Mouse (Mus musculus) G1E-ER4 (cell line): ENCODE measurements around the gene Zfp335. TPM values are rescaled to one million over a fixed set of nuclear protein-coding genes. Genes with fewer than 3 reads are reported as not detected.

Experiments
- GATA1 ChIP-seq: IDR thresholded peaks from one replicate; pipeline ENCODE4 v1.8.0; 2012; ENCODE audit warnings: low read length, inconsistent platforms
- polyA plus RNA-seq: library from polyadenylated mRNA; stranded (reverse); fragments of >175 nt; gene quantifications from 2 replicates; pipeline ENCODE4 v1.2.3, GENCODE M21; 2012

The Zfp335 gene
- polyA plus RNA-seq, 1 experiment = 59.2 TPM

- no peak for TF ChIP-seq GATA1
Observed at GRCm38 (mm10) chr2:164866741-164867551, 44.6 kb downstream of the Zfp335 start.

- TF ChIP-seq GATA1 = no peak
Observed at GRCm38 (mm10) chr2:164864593-164864992, 47.0 kb downstream of the Zfp335 start.

- no peak for TF ChIP-seq GATA1
Observed at GRCm38 (mm10) chr2:164862179-164862861, 49.2 kb downstream of the Zfp335 start.

- TF ChIP-seq GATA1 = no peak
Observed at GRCm38 (mm10) chr2:164861094-164861493, 50.5 kb downstream of the Zfp335 start.

- no peak for TF ChIP-seq GATA1
Observed at GRCm38 (mm10) chr2:164859640-164860432, 51.7 kb downstream of the Zfp335 start.

GRCm38 (mm10) chr2:164859155-164859554, 52.4 kb downstream of the Zfp335 start:
- TF ChIP-seq GATA1 = no peak

GRCm38 (mm10) chr2:164857842-164858553, 53.6 kb downstream of the Zfp335 start:
- TF ChIP-seq GATA1 = no peak

GRCm38 (mm10) chr2:164857101-164857821, 54.3 kb downstream of the Zfp335 start, which contains the start of gene Pltp:
TSS of gene Pltp (minus strand) at chr2:164857711.
- TF ChIP-seq GATA1 = no peak

- no peak for TF ChIP-seq GATA1
Observed at GRCm38 (mm10) chr2:164856309-164857100, 55.1 kb downstream of the Zfp335 start.

GRCm38 (mm10) chr2:164850061-164850460, 61.5 kb downstream of the Zfp335 start:
- TF ChIP-seq GATA1 = no peak

- no peak for TF ChIP-seq GATA1
Observed at GRCm38 (mm10) chr2:164845782-164846181, 65.8 kb downstream of the Zfp335 start.

Other genes with a start within 250 kb of the Zfp335 start
- gene Wfdc11, start 237.7 kb downstream of the Zfp335 start, polyA plus RNA-seq = not detected in 2 replicates
- not detected in 2 replicates for gene Wfdc13, start 226.7 kb downstream of the Zfp335 start, polyA plus RNA-seq
- gene Spint4, start 213.3 kb downstream of the Zfp335 start, polyA plus RNA-seq = not detected in 2 replicates
- gene Spint5, start 196.5 kb downstream of the Zfp335 start, polyA plus RNA-seq = not detected in 2 replicates
- gene Wfdc3, start 165.8 kb downstream of the Zfp335 start, polyA plus RNA-seq = 0.03 and 0.04 TPM in 2 replicates
- 131 and 212 TPM in 2 replicates for gene Dnttip1, start 165.8 kb downstream of the Zfp335 start, polyA plus RNA-seq
- gene Ube2c, start 141.9 kb downstream of the Zfp335 start, polyA plus RNA-seq = 170 and 261 TPM in 2 replicates
- gene Tnnc2, start 131.8 kb downstream of the Zfp335 start, polyA plus RNA-seq = not detected in 2 replicates
- 3.9 and 5.2 TPM in 2 replicates for gene Snx21, start 125.9 kb downstream of the Zfp335 start, polyA plus RNA-seq
- gene Acot8, start 106.9 kb downstream of the Zfp335 start, polyA plus RNA-seq = 34.2 and 58.7 TPM in 2 replicates
- 1.6 TPM in 2 replicates for gene Zswim3, start 106.7 kb downstream of the Zfp335 start, polyA plus RNA-seq
- 29.9 and 31.4 TPM in 2 replicates for gene Zswim1, start 89.1 kb downstream of the Zfp335 start, polyA plus RNA-seq
- not detected in 2 replicates for gene Spata25, start 83.2 kb downstream of the Zfp335 start, polyA plus RNA-seq
- 12.4 and 46.9 TPM in 2 replicates for gene Ctsa, start 78.9 kb downstream of the Zfp335 start, polyA plus RNA-seq
- gene Neurl2, start 78.3 kb downstream of the Zfp335 start, polyA plus RNA-seq = 0.08 TPM in 1 of 2 replicates, not detected in the other
- gene Pltp, start 54.0 kb downstream of the Zfp335 start, polyA plus RNA-seq = not detected in 2 replicates
- 110 and 119 TPM in 2 replicates for gene Pcif1, start 32.5 kb downstream of the Zfp335 start, polyA plus RNA-seq
- gene Mmp9, start 29.0 kb upstream of the Zfp335 start, polyA plus RNA-seq = 0.03 and 0.05 TPM in 2 replicates
- gene Slc12a5, start 49.0 kb upstream of the Zfp335 start, polyA plus RNA-seq = 0.31 and 0.41 TPM in 2 replicates
- gene Ncoa5, start 123.1 kb upstream of the Zfp335 start, polyA plus RNA-seq = 50.0 and 58.3 TPM in 2 replicates
- not detected in 2 replicates for gene Cd40, start 143.9 kb upstream of the Zfp335 start, polyA plus RNA-seq
- gene 1700025C18Rik, start 179.0 kb upstream of the Zfp335 start, polyA plus RNA-seq = not detected in 2 replicates